Mouse (Mus musculus): ENCODE measurements around the gene Dscaml1. TPM values are rescaled to one million over a fixed set of nuclear protein-coding genes. Genes with fewer than 3 reads are reported as not detected.

Gene Dscaml1
- total and polyA plus RNA-seq, 2 experiments from 2014 or later, result 10.5 to 47.4 TPM

DNA sequence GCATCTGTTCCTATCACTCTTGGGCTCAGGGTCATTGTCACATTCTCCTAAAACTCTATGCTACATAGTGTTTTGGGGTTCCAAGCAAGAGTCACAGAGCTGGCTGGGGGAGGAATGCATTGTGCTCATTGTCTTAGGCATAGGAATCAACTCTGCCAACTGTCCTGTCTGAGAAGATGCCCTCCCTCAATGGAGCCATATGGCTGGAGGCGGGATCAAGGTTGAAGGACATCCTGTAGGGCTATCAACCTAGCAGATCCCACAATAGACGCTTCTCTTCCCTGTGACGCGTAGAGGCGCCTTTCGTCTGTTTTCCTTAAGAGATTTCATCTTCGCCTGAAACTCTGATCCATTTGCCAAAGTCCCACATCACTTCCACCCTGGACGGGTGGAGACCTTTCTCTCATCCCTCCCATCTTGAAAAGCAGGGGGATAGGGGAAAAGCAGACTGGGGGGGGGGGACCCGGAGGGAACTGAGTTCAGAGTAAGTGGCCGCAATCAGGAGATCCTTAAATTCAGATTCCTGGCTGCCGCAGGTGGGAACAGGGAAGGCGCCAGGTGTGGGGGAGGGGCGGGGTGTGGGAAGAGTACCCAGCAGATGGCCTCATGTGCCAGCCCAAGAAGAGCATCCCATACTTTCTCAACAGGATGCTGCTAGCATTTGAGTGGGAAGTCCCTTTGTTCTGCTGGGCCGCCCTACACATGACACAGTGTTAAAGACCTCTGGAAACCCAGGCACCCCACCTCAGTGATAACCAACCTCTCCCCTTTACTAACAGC, 113.0 kb downstream of the Dscaml1 start:
- H3K27me3 ChIP-seq (ENCODE audit: insufficient read depth, low read length), result no peaks in the 10 kb centered on the region
- TF ChIP-seq CTCF (IDR thresholded peaks at IDR 0.05; ENCODE audit: low read depth), result no peak
- ATAC-seq, result no peak
- H3K9ac ChIP-seq (replicated peaks; ENCODE audit: low read length), result no peak overlapping the region
- no peak overlapping the region for H3K4me3 ChIP-seq (ENCODE audit: low read length)
- H3K4me2 ChIP-seq (ENCODE audit: low read depth, low read length), result no peak overlapping the region
- H3K27ac ChIP-seq, result peak overlapping the region; percentile 36; the same call in 1 of the 2 replicates
- H3K36me3 ChIP-seq (ENCODE audit: insufficient read depth, low read length), result no peaks in the 10 kb centered on the region
- no peaks in the 10 kb centered on the region for H3K9me3 ChIP-seq (ENCODE audit: low read length)
- peaks cover 11% of the 10 kb centered on the region for H3K4me1 ChIP-seq (ENCODE audit: insufficient read depth, low read length)
- DNase-seq (ENCODE audit: low spot score), result peak; percentile 11
- whole genome bisulfite sequencing, result 85% methylated on average over 14 of the region's 14 CpGs

DNA sequence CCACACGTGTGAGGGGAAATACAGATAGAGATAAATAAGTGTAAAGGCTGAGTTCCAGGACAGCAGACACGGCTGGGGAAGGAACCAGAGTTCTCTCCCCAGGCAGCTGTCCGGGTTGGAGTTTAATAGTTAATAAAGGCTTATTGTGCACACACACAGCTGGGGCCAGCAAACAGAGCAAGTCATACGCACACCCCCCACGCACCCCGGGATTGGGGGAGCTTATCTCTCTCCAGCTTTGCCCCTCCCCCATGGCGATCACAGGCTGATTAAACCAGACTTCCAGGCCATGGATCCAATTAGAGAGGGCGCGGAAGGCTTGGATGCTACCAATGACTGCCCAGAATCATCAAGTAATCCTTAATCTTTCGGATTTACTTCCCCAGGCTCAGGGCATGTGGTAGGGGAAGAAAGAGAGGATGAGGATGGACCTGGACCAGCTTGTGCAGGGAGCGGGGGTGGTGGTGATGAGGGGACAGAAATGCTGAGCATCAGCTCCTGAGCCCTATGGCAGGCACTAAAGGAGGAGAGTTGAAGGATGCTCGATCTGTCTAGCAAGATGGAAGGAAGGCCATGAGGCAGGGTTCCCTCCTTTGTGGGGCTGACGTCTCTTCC, 119.7 kb downstream of the Dscaml1 start:
- Histone ChIP-seq H3K27me3 (ENCODE audit: insufficient read depth, low read length) (no peaks in the 10 kb centered on the region), H3K27ac (no peak overlapping the region; the same call in 1 of the 2 replicates), H3K4me2 (ENCODE audit: low read depth, low read length) (no peak overlapping the region), H3K4me3 (ENCODE audit: low read length) (no peak overlapping the region), H3K9ac (replicated peaks; ENCODE audit: low read length) (no peak overlapping the region), H3K9me3 (ENCODE audit: low read length) (no peaks in the 10 kb centered on the region), H3K4me1 (ENCODE audit: insufficient read depth, low read length) (peaks cover 28% of the 10 kb centered on the region), H3K36me3 (ENCODE audit: insufficient read depth, low read length) (no peaks in the 10 kb centered on the region)
- peak; percentile 49 for DNase-seq (ENCODE audit: low spot score)
- peak; percentile 36; the same call in 1 of the 2 replicates for ATAC-seq
- WGBS, result 32% methylated on average over 13 of the region's 13 CpGs
- no peak for TF ChIP-seq CTCF (IDR thresholded peaks at IDR 0.05; ENCODE audit: low read depth)

DNA sequence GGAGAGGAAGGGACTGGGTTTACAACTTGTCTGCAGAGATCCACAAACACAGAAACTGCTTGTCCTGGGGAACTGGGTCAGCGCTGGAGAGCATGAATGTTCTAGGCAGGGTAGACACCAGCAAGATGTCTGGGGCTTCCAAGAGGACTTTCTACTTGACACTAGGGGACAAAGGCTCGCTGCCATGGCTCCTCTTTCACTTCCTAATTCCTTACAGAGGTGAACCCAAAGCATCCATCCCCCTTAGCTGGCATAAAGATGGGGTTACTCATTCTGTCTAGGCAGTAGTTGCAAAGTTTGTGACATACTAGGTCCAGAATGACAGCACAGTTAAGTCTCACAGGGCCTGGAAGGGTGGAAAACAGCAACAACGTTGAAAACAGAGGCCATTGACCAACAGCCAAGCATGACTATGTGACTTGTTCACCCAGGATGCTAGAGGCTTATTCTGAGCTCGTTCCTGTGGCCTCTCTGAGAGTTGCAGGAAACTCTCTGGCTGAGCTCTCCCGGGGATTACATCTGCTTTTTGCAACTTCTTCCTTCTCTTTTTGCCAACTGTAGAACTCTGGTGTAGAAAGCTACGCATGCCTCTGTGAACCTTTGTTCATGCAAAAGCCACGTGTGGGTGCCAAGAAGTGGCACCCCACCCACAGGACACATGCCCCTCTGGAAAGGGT, 120.6 kb downstream of the Dscaml1 start:
- 78% methylated on average over 7 of the region's 7 CpGs for WGBS
- H3K27me3 ChIP-seq (ENCODE audit: insufficient read depth, low read length), result no peaks in the 10 kb centered on the region
- no peaks in the 10 kb centered on the region for H3K9me3 ChIP-seq (ENCODE audit: low read length)
- no peak for TF ChIP-seq CTCF (IDR thresholded peaks at IDR 0.05; ENCODE audit: low read depth)
- H3K27ac ChIP-seq, result no peak overlapping the region
- H3K9ac ChIP-seq (replicated peaks; ENCODE audit: low read length), result no peak overlapping the region
- H3K36me3 ChIP-seq (ENCODE audit: insufficient read depth, low read length), result no peaks in the 10 kb centered on the region
- no peak for ATAC-seq
- peaks cover 22% of the 10 kb centered on the region for H3K4me1 ChIP-seq (ENCODE audit: insufficient read depth, low read length)
- DNase-seq (ENCODE audit: low spot score), result no peak
- no peak overlapping the region for H3K4me2 ChIP-seq (ENCODE audit: low read depth, low read length)
- H3K4me3 ChIP-seq (ENCODE audit: low read length), result no peak overlapping the region

DNA sequence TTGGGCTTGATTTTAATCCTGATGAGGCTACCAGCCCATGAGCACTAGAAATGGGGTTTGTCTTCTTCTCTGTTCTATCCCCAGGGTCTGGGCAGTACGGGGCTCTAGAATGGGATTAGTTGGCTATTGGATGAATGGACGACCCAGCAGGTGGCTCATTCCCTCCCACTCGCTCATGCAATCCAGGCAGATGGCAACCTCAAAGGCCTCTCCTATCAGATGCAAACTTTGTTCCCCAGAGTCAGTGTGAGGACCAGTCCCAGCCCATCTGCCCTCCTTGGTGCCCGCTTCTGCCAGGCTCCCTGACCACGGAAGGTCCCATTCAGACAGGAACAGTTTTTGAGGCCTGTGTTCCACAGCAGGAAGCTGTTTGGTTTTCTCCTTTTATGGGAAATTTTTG, 123.4 kb downstream of the Dscaml1 start:
- Histone ChIP-seq H3K4me3 (ENCODE audit: low read length) (no peak overlapping the region), H3K27ac (peak overlapping the region; percentile 51), H3K9ac (replicated peaks; ENCODE audit: low read length) (no peak overlapping the region), H3K9me3 (ENCODE audit: low read length) (no peaks in the 10 kb centered on the region), H3K36me3 (ENCODE audit: insufficient read depth, low read length) (no peaks in the 10 kb centered on the region), H3K4me1 (ENCODE audit: insufficient read depth, low read length) (peaks cover 21% of the 10 kb centered on the region), H3K4me2 (ENCODE audit: low read depth, low read length) (no peak overlapping the region), H3K27me3 (ENCODE audit: insufficient read depth, low read length) (no peaks in the 10 kb centered on the region)
- no peak for TF ChIP-seq CTCF (IDR thresholded peaks at IDR 0.05; ENCODE audit: low read depth)
- DNase-seq (ENCODE audit: low spot score), result peak; percentile 39
- no peak; the same call in 1 of the 2 replicates for ATAC-seq
- WGBS, result 26% methylated on average over 5 of the region's 5 CpGs

DNA sequence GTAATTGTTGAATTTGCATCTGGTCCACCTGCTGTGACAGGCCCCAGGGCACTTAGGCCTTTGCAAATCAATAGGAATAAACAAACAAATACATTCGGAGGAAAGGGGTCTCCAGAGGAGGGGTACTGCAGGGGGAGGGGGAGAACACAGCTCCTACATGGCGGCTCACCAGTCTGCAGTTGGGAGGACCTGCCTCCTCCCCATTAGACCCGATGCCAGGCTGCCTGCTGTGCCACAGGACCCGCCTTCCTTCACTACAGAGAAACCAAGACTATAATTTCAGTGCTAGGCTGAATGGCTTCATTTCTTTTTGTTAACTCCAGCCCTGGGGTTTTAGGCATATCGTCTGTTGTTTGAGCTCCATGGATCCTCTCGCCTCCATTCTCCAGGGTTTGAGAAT, 123.8 kb downstream of the Dscaml1 start:
- no peaks in the 10 kb centered on the region for H3K9me3 ChIP-seq (ENCODE audit: low read length)
- no peak overlapping the region for H3K4me2 ChIP-seq (ENCODE audit: low read depth, low read length)
- no peak overlapping the region for H3K9ac ChIP-seq (replicated peaks; ENCODE audit: low read length)
- H3K27ac ChIP-seq, result peak overlapping the region; percentile 51
- H3K27me3 ChIP-seq (ENCODE audit: insufficient read depth, low read length), result no peaks in the 10 kb centered on the region
- TF ChIP-seq CTCF (IDR thresholded peaks at IDR 0.05; ENCODE audit: low read depth), result no peak
- peaks cover 23% of the 10 kb centered on the region for H3K4me1 ChIP-seq (ENCODE audit: insufficient read depth, low read length)
- no peak overlapping the region for H3K4me3 ChIP-seq (ENCODE audit: low read length)
- no peaks in the 10 kb centered on the region for H3K36me3 ChIP-seq (ENCODE audit: insufficient read depth, low read length)
- ATAC-seq, result 0 out of 2 replicates have a peak, but pooled peaks have one; percentile 11
- DNase-seq (ENCODE audit: low spot score), result peak; percentile 39
- WGBS, result 12% methylated on average over 6 of the region's 6 CpGs

DNA sequence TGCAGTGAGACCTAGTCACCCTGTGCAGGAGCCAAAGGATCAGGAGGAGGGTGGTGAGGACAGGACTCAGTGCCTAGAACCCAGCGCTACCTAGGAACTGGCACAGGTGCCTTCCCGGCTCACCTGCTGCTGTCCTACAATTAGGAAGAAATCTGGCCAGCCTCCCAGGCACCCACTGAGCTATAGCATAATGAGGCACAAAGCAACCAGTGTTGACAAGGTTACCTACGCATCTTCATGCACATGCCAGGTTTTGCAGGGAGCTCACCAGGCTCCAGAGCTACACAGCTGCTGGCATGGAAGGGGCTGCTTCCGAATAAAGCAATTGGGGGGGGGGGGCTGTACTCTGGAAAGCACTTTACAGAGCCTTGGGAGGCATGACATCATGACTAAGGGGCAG, 124.2 kb downstream of the Dscaml1 start:
- H3K4me1 ChIP-seq (ENCODE audit: insufficient read depth, low read length), result peaks cover 26% of the 10 kb centered on the region
- H3K4me2 ChIP-seq (ENCODE audit: low read depth, low read length), result no peak overlapping the region
- ATAC-seq (peak; percentile 77), DNase-seq (ENCODE audit: low spot score) (peak; percentile 69)
- no peak for TF ChIP-seq CTCF (IDR thresholded peaks at IDR 0.05; ENCODE audit: low read depth)
- H3K27me3 ChIP-seq (ENCODE audit: insufficient read depth, low read length), result no peaks in the 10 kb centered on the region
- peak overlapping the region; percentile 51 for H3K27ac ChIP-seq
- no peak overlapping the region for H3K4me3 ChIP-seq (ENCODE audit: low read length)
- H3K36me3 ChIP-seq (ENCODE audit: insufficient read depth, low read length), result no peaks in the 10 kb centered on the region
- no peak overlapping the region for H3K9ac ChIP-seq (replicated peaks; ENCODE audit: low read length)
- 25% methylated on average over 4 of the region's 4 CpGs for WGBS
- H3K9me3 ChIP-seq (ENCODE audit: low read length), result no peaks in the 10 kb centered on the region
